Mouse (Mus musculus): ENCODE measurements around the gene St6galnac3. TPM values are rescaled to one million over a fixed set of nuclear protein-coding genes. Genes with fewer than 3 reads are reported as not detected.

Gene St6galnac3
- polyA plus RNA-seq, 1 experiment from 2014 or later: 8.5 TPM

GRCm38 (mm10) chr3:153525151-153525768 is 199.7 kb downstream of the St6galnac3 start:
- H3K4me3 ChIP-seq (ENCODE audit: low read depth, low read length): no peak overlapping the region
- no peaks in the 10 kb centered on the region for H3K27me3 ChIP-seq (replicated peaks; ENCODE audit: control insufficient read depth, insufficient read depth, low read length)
- ATAC-seq: no peak
- H3K9me3 ChIP-seq (ENCODE audit: control insufficient read depth): no peaks in the 10 kb centered on the region
- WGBS: 75% methylated on average over 6 of the region's 6 CpGs
- H3K9ac ChIP-seq (ENCODE audit: low read depth, low read length): no peak overlapping the region
- H3K27ac ChIP-seq (ENCODE audit: low read depth, low read length): no peak overlapping the region
- H3K4me2 ChIP-seq (replicated peaks; ENCODE audit: low read depth): no peak overlapping the region
- H3K4me1 ChIP-seq (replicated peaks; ENCODE audit: control insufficient read depth, insufficient read depth, low read length): no peaks in the 10 kb centered on the region
- no peaks in the 10 kb centered on the region for H3K36me3 ChIP-seq (ENCODE audit: control insufficient read depth, insufficient read depth)
- TF ChIP-seq CTCF (IDR thresholded peaks at IDR 0.05; ENCODE audit: low read depth): no peak

GRCm38 (mm10) chr3:153516848-153517247 is 208.1 kb downstream of the St6galnac3 start:
- Histone ChIP-seq H3K9ac (ENCODE audit: low read depth, low read length) (no peak overlapping the region), H3K27me3 (replicated peaks; ENCODE audit: control insufficient read depth, insufficient read depth, low read length) (no peaks in the 10 kb centered on the region), H3K4me1 (replicated peaks; ENCODE audit: control insufficient read depth, insufficient read depth, low read length) (no peaks in the 10 kb centered on the region), H3K4me3 (ENCODE audit: low read depth, low read length) (no peak overlapping the region), H3K9me3 (ENCODE audit: control insufficient read depth) (no peaks in the 10 kb centered on the region), H3K4me2 (replicated peaks; ENCODE audit: low read depth) (no peak overlapping the region), H3K36me3 (ENCODE audit: control insufficient read depth, insufficient read depth) (no peaks in the 10 kb centered on the region), H3K27ac (ENCODE audit: low read depth, low read length) (no peak overlapping the region)
- ATAC-seq: no peak
- WGBS: 68% methylated on average over 7 of the region's 7 CpGs
- TF ChIP-seq CTCF (IDR thresholded peaks at IDR 0.05; ENCODE audit: low read depth): no peak

- Histone ChIP-seq H3K9me3 (ENCODE audit: control insufficient read depth) (no peaks in the 10 kb centered on the region), H3K4me1 (replicated peaks; ENCODE audit: control insufficient read depth, insufficient read depth, low read length) (no peaks in the 10 kb centered on the region), H3K27ac (ENCODE audit: low read depth, low read length) (no peak overlapping the region), H3K4me3 (ENCODE audit: low read depth, low read length) (no peak overlapping the region), H3K27me3 (replicated peaks; ENCODE audit: control insufficient read depth, insufficient read depth, low read length) (no peaks in the 10 kb centered on the region), H3K4me2 (replicated peaks; ENCODE audit: low read depth) (no peak overlapping the region), H3K36me3 (ENCODE audit: control insufficient read depth, insufficient read depth) (no peaks in the 10 kb centered on the region), H3K9ac (ENCODE audit: low read depth, low read length) (no peak overlapping the region)
- 55% methylated on average over 6 of the region's 6 CpGs for WGBS
- no peak for TF ChIP-seq CTCF (IDR thresholded peaks at IDR 0.05; ENCODE audit: low read depth)
- ATAC-seq: no peak
Measured at GRCm38 (mm10) chr3:153513501-153514060, 211.4 kb downstream of the St6galnac3 start.

GRCm38 (mm10) chr3:153512545-153512944 is 212.4 kb downstream of the St6galnac3 start:
- no peak for TF ChIP-seq CTCF (IDR thresholded peaks at IDR 0.05; ENCODE audit: low read depth)
- Histone ChIP-seq H3K27ac (ENCODE audit: low read depth, low read length) (no peak overlapping the region), H3K9me3 (ENCODE audit: control insufficient read depth) (no peaks in the 10 kb centered on the region), H3K4me3 (ENCODE audit: low read depth, low read length) (no peak overlapping the region), H3K9ac (ENCODE audit: low read depth, low read length) (no peak overlapping the region), H3K4me1 (replicated peaks; ENCODE audit: control insufficient read depth, insufficient read depth, low read length) (no peaks in the 10 kb centered on the region), H3K4me2 (replicated peaks; ENCODE audit: low read depth) (no peak overlapping the region), H3K36me3 (ENCODE audit: control insufficient read depth, insufficient read depth) (no peaks in the 10 kb centered on the region), H3K27me3 (replicated peaks; ENCODE audit: control insufficient read depth, insufficient read depth, low read length) (no peaks in the 10 kb centered on the region)
- ATAC-seq: no peak
- WGBS: 76% methylated on average over 6 of the region's 6 CpGs

- ATAC-seq: no peak
- Histone ChIP-seq H3K4me2 (replicated peaks; ENCODE audit: low read depth) (no peak overlapping the region), H3K4me1 (replicated peaks; ENCODE audit: control insufficient read depth, insufficient read depth, low read length) (no peaks in the 10 kb centered on the region), H3K36me3 (ENCODE audit: control insufficient read depth, insufficient read depth) (no peaks in the 10 kb centered on the region), H3K4me3 (ENCODE audit: low read depth, low read length) (no peak overlapping the region), H3K9ac (ENCODE audit: low read depth, low read length) (no peak overlapping the region), H3K27ac (ENCODE audit: low read depth, low read length) (no peak overlapping the region), H3K27me3 (replicated peaks; ENCODE audit: control insufficient read depth, insufficient read depth, low read length) (no peaks in the 10 kb centered on the region), H3K9me3 (ENCODE audit: control insufficient read depth) (no peaks in the 10 kb centered on the region)
- TF ChIP-seq CTCF (IDR thresholded peaks at IDR 0.05; ENCODE audit: low read depth): no peak
- WGBS: 56% methylated on average over 7 of the region's 7 CpGs
Measured at GRCm38 (mm10) chr3:153511151-153511580, 213.8 kb downstream of the St6galnac3 start.

- no peak overlapping the region for H3K9ac ChIP-seq (ENCODE audit: low read depth, low read length)
- H3K27me3 ChIP-seq (replicated peaks; ENCODE audit: control insufficient read depth, insufficient read depth, low read length): no peaks in the 10 kb centered on the region
- no peak overlapping the region for H3K4me2 ChIP-seq (replicated peaks; ENCODE audit: low read depth)
- H3K9me3 ChIP-seq (ENCODE audit: control insufficient read depth): no peaks in the 10 kb centered on the region
- H3K4me1 ChIP-seq (replicated peaks; ENCODE audit: control insufficient read depth, insufficient read depth, low read length): no peaks in the 10 kb centered on the region
- no peak overlapping the region for H3K27ac ChIP-seq (ENCODE audit: low read depth, low read length)
- ATAC-seq: no peak
- TF ChIP-seq CTCF (IDR thresholded peaks at IDR 0.05; ENCODE audit: low read depth): no peak
- WGBS: 86% methylated on average over 9 of the region's 9 CpGs
- no peak overlapping the region for H3K4me3 ChIP-seq (ENCODE audit: low read depth, low read length)
- H3K36me3 ChIP-seq (ENCODE audit: control insufficient read depth, insufficient read depth): no peaks in the 10 kb centered on the region
Measured at GRCm38 (mm10) chr3:153510048-153510630, 214.8 kb downstream of the St6galnac3 start.

Measured in intestine, postnatal 0 days (tissue).